Mouse (Mus musculus) c-Kit-positive CD71-positive TER-119-negative erythroid progenitor cells, embryonic 14.5 days (primary cell): ENCODE measurements around the gene Gpr137b.
"Not testable (repeated sequence)": the region's sequence is repeated elsewhere in the genome, so short reads cannot be mapped to it uniquely, and the experiment has no call there.

Experiments used
- DNase-seq: peaks from one replicate; pipeline ENCODE4 v3.0.0-alpha.2; 2013; ENCODE audit warnings: low read depth

Gpr137b gene

GRCm38 (mm10) chr13:13393228-13394095, at the start of gene Gpr137b:
Gene Gpr137b, minus strand, starts transcription at chr13:13394014.
- not testable (repeated sequence) for DNase-seq

GRCm38 (mm10) chr13:13438112-13438953, 44.5 kb upstream of the Gpr137b start:
- peak; percentile 4 for DNase-seq

GRCm38 (mm10) chr13:13437460-13438015, 43.7 kb upstream of the Gpr137b start, which contains the start of gene Nid1:
Gene Nid1, plus strand, starts transcription at chr13:13437551.
- DNase-seq = not testable (repeated sequence)

- DNase-seq = not testable (repeated sequence)
Measured at GRCm38 (mm10) chr13:13436161-13436560, 42.3 kb upstream of the Gpr137b start.

- DNase-seq = not testable (repeated sequence)
Measured at GRCm38 (mm10) chr13:13423301-13423700, 29.5 kb upstream of the Gpr137b start.

- DNase-seq = not testable (repeated sequence)
Measured at GRCm38 (mm10) chr13:13418859-13419258, 25.0 kb upstream of the Gpr137b start.

GRCm38 (mm10) chr13:13416007-13416337, 22.2 kb upstream of the Gpr137b start:
- not testable (repeated sequence) for DNase-seq

GRCm38 (mm10) chr13:13415120-13416006, 21.5 kb upstream of the Gpr137b start:
- peak; percentile 6 for DNase-seq

- no peak for DNase-seq
Measured at GRCm38 (mm10) chr13:13414206-13414605, 20.4 kb upstream of the Gpr137b start.

GRCm38 (mm10) chr13:13405511-13405910, 11.7 kb upstream of the Gpr137b start:
- DNase-seq = not testable (repeated sequence)

GRCm38 (mm10) chr13:13404517-13405155, 10.8 kb upstream of the Gpr137b start:
- DNase-seq = not testable (repeated sequence)

- DNase-seq = not testable (repeated sequence)
Measured at GRCm38 (mm10) chr13:13403839-13404238, 10.0 kb upstream of the Gpr137b start.

GRCm38 (mm10) chr13:13403366-13403765, 9.6 kb upstream of the Gpr137b start:
- DNase-seq = not testable (repeated sequence)

GRCm38 (mm10) chr13:13402818-13403217, 9.0 kb upstream of the Gpr137b start:
- not testable (repeated sequence) for DNase-seq

GRCm38 (mm10) chr13:13400851-13401250, 7.0 kb upstream of the Gpr137b start:
- DNase-seq = not testable (repeated sequence)

GRCm38 (mm10) chr13:13394096-13394395, 232 bp upstream of the Gpr137b start:
- DNase-seq = not testable (repeated sequence)

GRCm38 (mm10) chr13:13378168-13378859, 15.5 kb downstream of the Gpr137b start:
- DNase-seq = not testable (repeated sequence)

GRCm38 (mm10) chr13:13377180-13377579, 16.6 kb downstream of the Gpr137b start:
- no peak for DNase-seq

- not testable (repeated sequence) for DNase-seq
Measured at GRCm38 (mm10) chr13:13373965-13374364, 19.8 kb downstream of the Gpr137b start.

- DNase-seq = not testable (repeated sequence)
Measured at GRCm38 (mm10) chr13:13371436-13371835, 22.4 kb downstream of the Gpr137b start.
